Mouse (Mus musculus): ENCODE data around the gene Prf1. TPM values are rescaled to one million over a fixed set of nuclear protein-coding genes. Genes with fewer than 3 reads are reported as not detected.
A peak's percentile ranks its signal among the peaks of the same experiment; 100 is the strongest.

The Prf1 gene
- polyA plus RNA-seq, 1 experiment from 2014 or later: not detected

- Histone ChIP-seq H3K9me3 (replicated peaks) (no peaks in the 10 kb centered on the region), H3K27me3 (peaks cover 20% of the 10 kb centered on the region), H3K4me3 (replicated peaks) (peak within 1 kb of the TSS; percentile 60), H3K4me2 (peak within 1 kb of the TSS; percentile 96), H3K4me1 (peaks cover 39% of the 10 kb centered on the region), H3K27ac (peak within 1 kb of the TSS; percentile 56), H3K9ac (peak within 1 kb of the TSS; percentile 64), H3K36me3 (no peaks in the 10 kb centered on the region)
- peak; percentile 68 for ATAC-seq (replicated peaks; ENCODE audit: low FRiP score)
- 1% methylated on average over 49 of the region's 75 CpGs for WGBS
Measured at GRCm38 (mm10) chr10:61273081-61273843, 24.4 kb upstream of the Prf1 start, which contains the start of gene Adamts14. TSS of gene Adamts14 (minus strand) at chr10:61273438.

DNA sequence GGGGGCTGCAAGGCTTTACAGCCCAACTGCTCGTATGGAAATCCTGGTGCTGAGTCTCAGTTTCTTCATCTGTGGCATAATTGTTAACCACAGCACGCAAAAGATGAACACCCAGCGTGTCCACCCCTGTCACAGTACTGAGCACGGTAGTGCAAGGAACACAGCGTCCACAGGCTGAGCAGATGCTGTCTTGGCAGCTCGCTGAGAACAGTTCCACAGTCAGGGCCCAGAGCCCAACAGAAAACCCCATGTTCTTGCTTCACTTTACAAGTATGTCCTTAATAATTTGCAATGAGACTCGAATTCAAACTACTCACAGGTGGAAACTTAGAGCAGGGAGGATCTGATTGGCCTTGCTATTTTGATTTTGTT is 23.8 kb upstream of the Prf1 start:
- peak overlapping the region; percentile 41; the same call in 1 of the 2 replicates for H3K27ac ChIP-seq
- ATAC-seq (replicated peaks; ENCODE audit: low FRiP score): no peak
- peak overlapping the region; percentile 60 for H3K4me3 ChIP-seq (replicated peaks)
- 56% methylated on average over 7 of the region's 7 CpGs for WGBS
- no peaks in the 10 kb centered on the region for H3K9me3 ChIP-seq (replicated peaks)
- H3K27me3 ChIP-seq: peaks cover 20% of the 10 kb centered on the region
- peak overlapping the region; percentile 96 for H3K4me2 ChIP-seq
- no peaks in the 10 kb centered on the region for H3K36me3 ChIP-seq
- H3K9ac ChIP-seq: no peak overlapping the region
- H3K4me1 ChIP-seq: peaks cover 43% of the 10 kb centered on the region

- Histone ChIP-seq H3K4me2 (no peak overlapping the region), H3K9me3 (replicated peaks) (no peaks in the 10 kb centered on the region), H3K9ac (no peak overlapping the region), H3K27ac (no peak overlapping the region), H3K27me3 (peaks cover 20% of the 10 kb centered on the region), H3K4me3 (replicated peaks) (no peak overlapping the region), H3K4me1 (peaks cover 43% of the 10 kb centered on the region), H3K36me3 (no peaks in the 10 kb centered on the region)
- ATAC-seq (replicated peaks; ENCODE audit: low FRiP score): no peak
- WGBS: 62% methylated on average over 2 of the region's 2 CpGs
Measured at GRCm38 (mm10) chr10:61274532-61274931, 23.1 kb upstream of the Prf1 start.

DNA sequence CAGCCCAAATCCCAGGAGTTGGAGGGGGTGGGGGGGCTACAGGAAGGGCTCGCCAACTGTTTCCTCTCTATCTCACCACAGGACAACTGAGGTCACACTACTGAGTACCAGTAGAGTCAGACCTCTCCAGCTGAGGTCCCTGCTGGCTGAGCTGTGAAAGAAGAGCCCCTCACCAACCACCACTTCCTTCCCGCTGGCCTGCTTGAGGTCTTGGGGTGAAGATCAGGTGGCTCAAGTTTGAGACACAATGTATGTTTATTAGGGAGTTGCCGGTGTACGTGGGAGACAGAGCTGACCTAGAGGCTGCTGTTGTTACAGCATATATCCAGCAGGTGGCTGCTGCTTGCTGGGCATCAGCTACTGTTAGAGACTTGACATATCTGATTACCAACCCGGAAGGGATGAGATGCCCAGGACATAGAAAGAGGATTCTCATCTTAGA is 21.9 kb upstream of the Prf1 start:
- H3K4me1 ChIP-seq: peaks cover 43% of the 10 kb centered on the region
- peaks cover 20% of the 10 kb centered on the region for H3K27me3 ChIP-seq
- no peak overlapping the region for H3K9ac ChIP-seq
- H3K9me3 ChIP-seq (replicated peaks): no peaks in the 10 kb centered on the region
- H3K36me3 ChIP-seq: no peaks in the 10 kb centered on the region
- peak; percentile 34 for ATAC-seq (replicated peaks; ENCODE audit: low FRiP score)
- H3K4me3 ChIP-seq (replicated peaks): no peak overlapping the region
- peak overlapping the region; percentile 19 for H3K4me2 ChIP-seq
- H3K27ac ChIP-seq: no peak overlapping the region
- WGBS: 2% methylated on average over 5 of the region's 5 CpGs

- H3K27ac ChIP-seq: no peak overlapping the region
- WGBS: 92% methylated on average over 6 of the region's 6 CpGs
- no peak overlapping the region for H3K9ac ChIP-seq
- no peaks in the 10 kb centered on the region for H3K9me3 ChIP-seq (replicated peaks)
- peaks cover 16% of the 10 kb centered on the region for H3K27me3 ChIP-seq
- ATAC-seq (replicated peaks; ENCODE audit: low FRiP score): no peak
- H3K36me3 ChIP-seq: no peaks in the 10 kb centered on the region
- H3K4me3 ChIP-seq (replicated peaks): no peak overlapping the region
- H3K4me2 ChIP-seq: no peak overlapping the region
- H3K4me1 ChIP-seq: peaks cover 39% of the 10 kb centered on the region
Measured at GRCm38 (mm10) chr10:61277051-61277450, 20.6 kb upstream of the Prf1 start.

DNA sequence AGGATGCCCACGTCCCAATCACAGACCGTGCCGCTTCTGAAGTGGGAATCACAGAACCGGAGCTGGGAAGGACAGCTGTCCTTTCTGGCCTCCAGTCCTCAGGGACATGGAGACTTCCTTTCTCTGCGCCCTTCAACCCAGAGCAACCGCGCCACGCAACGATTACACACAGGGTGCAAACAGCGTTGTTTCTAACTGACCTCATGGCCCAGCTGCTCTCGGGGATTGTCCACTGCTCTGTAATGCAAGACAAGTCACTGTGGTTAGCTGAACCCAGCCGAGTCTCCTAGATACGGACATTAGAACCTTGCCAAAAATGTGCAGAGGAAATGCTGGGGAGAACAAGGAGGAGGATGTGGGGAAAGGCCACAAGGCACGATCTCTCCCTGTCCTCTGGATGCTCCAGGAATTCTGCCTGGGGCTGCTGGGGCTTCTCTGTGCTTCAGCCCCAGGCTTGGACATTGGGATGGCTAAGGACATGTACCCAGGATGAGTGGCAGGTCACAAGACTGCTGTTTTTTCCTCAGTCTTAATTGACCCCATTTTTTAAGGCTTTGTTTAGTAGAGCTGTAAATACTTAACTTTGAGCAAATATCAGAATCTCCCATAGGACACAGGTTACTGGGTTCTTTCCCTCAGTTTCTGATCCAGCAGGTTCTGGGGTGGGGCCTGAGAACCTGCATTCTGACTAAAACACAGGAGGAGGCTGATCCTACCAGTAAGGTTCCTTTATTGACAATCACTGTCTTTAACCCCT is 19.5 kb upstream of the Prf1 start:
- Histone ChIP-seq H3K27me3 (peaks cover 11% of the 10 kb centered on the region), H3K9me3 (replicated peaks) (no peaks in the 10 kb centered on the region), H3K36me3 (no peaks in the 10 kb centered on the region), H3K4me2 (no peak overlapping the region), H3K27ac (peak overlapping the region; percentile 56; the same call in 1 of the 2 replicates), H3K9ac (no peak overlapping the region), H3K4me1 (peaks cover 29% of the 10 kb centered on the region), H3K4me3 (replicated peaks) (no peak overlapping the region)
- 49% methylated on average over 14 of the region's 14 CpGs for WGBS
- ATAC-seq (replicated peaks; ENCODE audit: low FRiP score): no peak

DNA sequence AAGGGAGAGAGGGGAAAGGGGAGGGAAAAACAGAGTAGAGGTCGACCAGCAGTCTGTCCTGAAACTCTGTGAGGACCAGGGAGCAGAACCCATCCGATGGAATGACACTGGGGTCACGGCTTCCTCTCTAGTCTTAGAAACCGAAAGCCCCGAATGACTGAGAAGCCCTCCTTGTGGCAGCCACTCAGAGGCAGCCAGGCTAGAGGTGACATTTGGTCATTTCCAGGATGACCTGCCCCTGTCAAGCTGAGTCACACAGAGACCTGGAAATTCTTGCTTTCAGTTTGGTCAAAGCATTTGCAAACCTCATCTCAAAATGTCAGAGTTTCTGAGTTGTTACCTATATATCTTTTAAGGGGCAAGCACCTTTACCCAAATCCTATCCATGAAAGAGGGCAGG is 16.5 kb upstream of the Prf1 start:
- 73% methylated on average over 5 of the region's 5 CpGs for WGBS
- H3K36me3 ChIP-seq: no peaks in the 10 kb centered on the region
- H3K4me3 ChIP-seq (replicated peaks): no peak overlapping the region
- H3K27ac ChIP-seq: no peak overlapping the region
- no peaks in the 10 kb centered on the region for H3K27me3 ChIP-seq
- no peak overlapping the region for H3K9ac ChIP-seq
- no peak overlapping the region for H3K4me2 ChIP-seq
- peaks cover 23% of the 10 kb centered on the region for H3K4me1 ChIP-seq
- no peak for ATAC-seq (replicated peaks; ENCODE audit: low FRiP score)
- H3K9me3 ChIP-seq (replicated peaks): no peaks in the 10 kb centered on the region

DNA sequence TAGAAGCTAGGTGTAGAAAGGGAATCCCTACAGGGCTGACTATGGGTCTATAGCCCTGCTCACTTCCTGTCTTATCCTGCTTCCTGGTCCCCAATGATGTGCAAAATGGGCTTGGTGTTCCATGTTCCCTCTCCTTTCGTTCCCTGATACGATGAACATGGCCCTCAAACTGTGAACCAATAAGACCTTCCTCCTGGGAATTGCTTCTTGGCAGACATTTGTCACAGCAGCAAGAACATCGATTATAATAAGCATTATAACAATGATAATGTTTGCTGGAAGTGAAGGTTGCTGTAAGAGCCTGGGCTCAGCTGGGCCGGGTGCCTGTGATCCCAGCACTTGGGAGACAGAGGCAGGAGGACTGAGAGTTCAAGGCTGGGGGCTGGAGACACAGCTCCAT is 13.3 kb upstream of the Prf1 start:
- Histone ChIP-seq H3K9ac (no peak overlapping the region), H3K27ac (no peak overlapping the region), H3K4me3 (replicated peaks) (no peak overlapping the region), H3K9me3 (replicated peaks) (no peaks in the 10 kb centered on the region), H3K36me3 (no peaks in the 10 kb centered on the region), H3K27me3 (no peaks in the 10 kb centered on the region), H3K4me2 (no peak overlapping the region), H3K4me1 (peaks cover 23% of the 10 kb centered on the region)
- 86% methylated on average over 4 of the region's 4 CpGs for WGBS
- ATAC-seq (replicated peaks; ENCODE audit: low FRiP score): no peak

DNA sequence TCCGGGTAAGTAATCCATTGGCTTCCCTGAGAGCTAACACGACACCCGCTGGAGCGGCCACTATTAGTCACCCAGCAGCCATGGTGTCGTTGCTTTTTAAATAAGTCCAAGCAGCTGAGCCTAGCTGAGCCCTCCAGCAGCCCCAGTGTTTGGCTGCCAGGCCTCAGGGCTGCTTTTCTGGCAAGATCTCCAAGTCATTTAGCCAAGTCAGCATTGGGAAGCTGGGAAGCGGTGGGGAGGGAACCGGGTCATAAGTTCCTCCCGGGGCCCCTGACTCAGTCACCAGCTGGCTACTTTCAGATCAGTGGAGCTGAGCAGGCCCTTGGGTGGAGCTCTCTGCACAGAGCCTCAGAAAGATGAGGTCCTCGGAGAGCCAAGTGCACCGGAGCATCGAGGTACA is 12.4 kb upstream of the Prf1 start:
- Histone ChIP-seq H3K36me3 (no peaks in the 10 kb centered on the region), H3K27me3 (no peaks in the 10 kb centered on the region), H3K4me1 (peaks cover 23% of the 10 kb centered on the region), H3K9ac (no peak overlapping the region), H3K4me2 (0 out of 2 replicates have a peak overlapping the region, but pooled peaks have one; percentile 3), H3K27ac (peak overlapping the region; percentile 76), H3K9me3 (replicated peaks) (no peaks in the 10 kb centered on the region), H3K4me3 (replicated peaks) (no peak overlapping the region)
- peak; percentile 63 for ATAC-seq (replicated peaks; ENCODE audit: low FRiP score)
- 52% methylated on average over 11 of the region's 11 CpGs for WGBS

DNA sequence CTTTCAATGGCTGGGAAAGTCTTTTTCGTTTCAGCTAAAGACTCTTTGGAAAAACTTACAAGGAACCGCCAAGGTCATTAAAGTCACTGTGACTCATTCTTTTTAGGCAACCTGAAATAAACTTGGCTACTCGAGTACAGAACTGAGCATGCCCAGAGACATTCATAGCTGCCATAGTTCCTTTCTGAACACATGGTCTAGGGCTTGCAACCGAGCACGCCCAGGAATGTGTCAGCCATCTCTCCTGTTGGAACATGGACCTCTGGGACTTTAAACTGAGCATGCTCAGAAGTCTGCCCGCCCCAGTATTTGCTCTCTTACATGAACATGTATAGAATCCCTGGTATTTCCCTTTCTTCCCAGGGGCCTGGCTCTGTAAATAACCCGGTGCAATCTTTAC is 11.4 kb upstream of the Prf1 start:
- Histone ChIP-seq H3K9ac (no peak overlapping the region), H3K27ac (peak overlapping the region; percentile 76), H3K9me3 (replicated peaks) (no peaks in the 10 kb centered on the region), H3K4me3 (replicated peaks) (no peak overlapping the region), H3K4me1 (peaks cover 23% of the 10 kb centered on the region), H3K36me3 (no peaks in the 10 kb centered on the region), H3K27me3 (no peaks in the 10 kb centered on the region), H3K4me2 (no peak overlapping the region)
- 57% methylated on average over 7 of the region's 7 CpGs for WGBS
- ATAC-seq (replicated peaks; ENCODE audit: low FRiP score): 0 out of 2 replicates have a peak, but pooled peaks have one; percentile 28

- no peak overlapping the region for H3K4me3 ChIP-seq (replicated peaks)
- H3K4me1 ChIP-seq: peaks cover 21% of the 10 kb centered on the region
- H3K27me3 ChIP-seq: no peaks in the 10 kb centered on the region
- H3K9ac ChIP-seq: no peak overlapping the region
- no peaks in the 10 kb centered on the region for H3K9me3 ChIP-seq (replicated peaks)
- no peak overlapping the region for H3K27ac ChIP-seq
- WGBS: 75% methylated on average over 2 of the region's 2 CpGs
- H3K4me2 ChIP-seq: no peak overlapping the region
- H3K36me3 ChIP-seq: no peaks in the 10 kb centered on the region
- no peak for ATAC-seq (replicated peaks; ENCODE audit: low FRiP score)
Measured at GRCm38 (mm10) chr10:61290016-61290415, 7.6 kb upstream of the Prf1 start.

DNA sequence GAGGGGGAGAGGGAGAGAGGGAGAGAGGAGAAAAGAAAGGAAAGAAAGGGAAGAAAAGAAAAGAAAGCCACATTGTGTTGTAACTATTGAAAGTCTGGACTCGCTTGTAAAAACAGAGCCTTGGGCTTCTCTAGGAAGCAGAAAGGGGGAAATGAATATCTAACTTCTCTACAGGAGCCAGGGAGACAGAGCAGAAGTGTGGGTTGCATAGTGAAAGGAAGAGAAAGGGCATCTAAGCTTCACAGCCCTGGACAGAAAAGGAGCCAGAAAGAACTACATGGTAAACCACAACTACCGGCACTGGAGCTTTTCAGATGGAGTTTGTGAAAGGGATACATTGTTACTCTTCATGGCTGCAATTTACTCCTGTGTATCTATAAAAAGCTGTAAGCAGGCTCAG is 7.2 kb upstream of the Prf1 start:
- H3K27ac ChIP-seq: no peak overlapping the region
- H3K27me3 ChIP-seq: no peaks in the 10 kb centered on the region
- WGBS: 78% methylated on average over 2 of the region's 2 CpGs
- H3K4me1 ChIP-seq: peaks cover 17% of the 10 kb centered on the region
- H3K36me3 ChIP-seq: no peaks in the 10 kb centered on the region
- no peak overlapping the region for H3K4me2 ChIP-seq
- no peak overlapping the region for H3K4me3 ChIP-seq (replicated peaks)
- no peak for ATAC-seq (replicated peaks; ENCODE audit: low FRiP score)
- H3K9ac ChIP-seq: no peak overlapping the region
- no peaks in the 10 kb centered on the region for H3K9me3 ChIP-seq (replicated peaks)
